Mouse (Mus musculus): ENCODE measurements at regions not wholly inside any gene's neighbourhood (a gene's known extent, or its start where the extent isn't known, plus 50 kb on each side); places are given as distances from the start of the nearest gene placed in this dataset.

DNA sequence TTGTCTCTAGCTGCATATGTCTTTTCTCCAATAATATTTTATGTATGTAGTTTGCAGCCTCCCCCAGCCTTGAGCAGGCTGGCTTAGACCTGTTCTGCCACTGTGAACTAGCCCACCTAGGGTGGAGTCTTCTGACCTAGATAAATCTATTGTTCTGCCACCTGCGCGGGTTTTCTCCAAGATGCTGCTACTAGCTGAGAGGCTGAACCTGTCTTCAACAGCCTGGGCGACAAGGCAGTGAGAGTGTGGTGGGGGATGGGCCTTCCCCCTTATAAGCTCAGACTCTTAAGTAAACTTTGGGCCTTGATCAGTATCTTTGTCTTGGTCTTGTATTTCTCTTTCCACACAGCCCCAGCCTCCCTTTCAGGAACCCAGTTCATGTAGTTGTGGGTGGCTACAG is 111.7 kb downstream of the Trim52 start:
- no peak overlapping the region for H3K9ac ChIP-seq (replicated peaks; ENCODE audit: low read length)
- ATAC-seq, result no peak
- 90% methylated on average over 3 of the region's 3 CpGs for WGBS

GRCm38 (mm10) chr14:106219293-106219797 is 113.3 kb downstream of the Trim52 start:
- no peak overlapping the region for H3K4me3 ChIP-seq (ENCODE audit: low read length)
- no peak for ATAC-seq

More for the DNA sequence above, 111.7 kb downstream of the Trim52 start:
- Histone ChIP-seq H3K9me3 (ENCODE audit: low read length) (no peaks in the 10 kb centered on the region), H3K36me3 (ENCODE audit: insufficient read depth, low read length) (no peaks in the 10 kb centered on the region), H3K4me1 (ENCODE audit: insufficient read depth, low read length) (no peaks in the 10 kb centered on the region), H3K27ac (no peak overlapping the region), H3K27me3 (ENCODE audit: insufficient read depth, low read length) (no peaks in the 10 kb centered on the region), H3K4me3 (ENCODE audit: low read length) (no peak overlapping the region), H3K4me2 (ENCODE audit: low read depth, low read length) (no peak overlapping the region)
- no peak for TF ChIP-seq CTCF (IDR thresholded peaks at IDR 0.05; ENCODE audit: low read depth)
- no peak for DNase-seq (ENCODE audit: low spot score)

GRCm38 (mm10) chr14:106225401-106225800 is 119.4 kb downstream of the Trim52 start:
- 69% methylated on average over 1 of the region's 1 CpGs for WGBS
- H3K4me3 ChIP-seq (ENCODE audit: low read length), result no peak overlapping the region
- no peak overlapping the region for H3K27ac ChIP-seq
- no peaks in the 10 kb centered on the region for H3K27me3 ChIP-seq (ENCODE audit: insufficient read depth, low read length)
- no peaks in the 10 kb centered on the region for H3K36me3 ChIP-seq (ENCODE audit: insufficient read depth, low read length)
- DNase-seq (ENCODE audit: low spot score) (no peak), ATAC-seq (no peak)
- H3K9me3 ChIP-seq (ENCODE audit: low read length), result no peaks in the 10 kb centered on the region
- no peaks in the 10 kb centered on the region for H3K4me1 ChIP-seq (ENCODE audit: insufficient read depth, low read length)
- no peak for TF ChIP-seq CTCF (IDR thresholded peaks at IDR 0.05; ENCODE audit: low read depth)
- no peak overlapping the region for H3K4me2 ChIP-seq (ENCODE audit: low read depth, low read length)
- H3K9ac ChIP-seq (replicated peaks; ENCODE audit: low read length), result no peak overlapping the region

More at GRCm38 (mm10) chr14:106219293-106219797, 113.3 kb downstream of the Trim52 start:
- Histone ChIP-seq H3K9ac (replicated peaks; ENCODE audit: low read length) (no peak overlapping the region), H3K9me3 (ENCODE audit: low read length) (no peaks in the 10 kb centered on the region), H3K27me3 (ENCODE audit: insufficient read depth, low read length) (no peaks in the 10 kb centered on the region), H3K27ac (no peak overlapping the region), H3K4me1 (ENCODE audit: insufficient read depth, low read length) (no peaks in the 10 kb centered on the region), H3K36me3 (ENCODE audit: insufficient read depth, low read length) (no peaks in the 10 kb centered on the region), H3K4me2 (ENCODE audit: low read depth, low read length) (no peak overlapping the region)
- WGBS, result 73% methylated on average over 5 of the region's 5 CpGs
- DNase-seq (ENCODE audit: low spot score), result no peak
- peak; percentile 13; the same call in 1 of the 2 replicates for TF ChIP-seq CTCF (IDR thresholded peaks at IDR 0.05; ENCODE audit: low read depth)

GRCm38 (mm10) chr14:106241721-106242405 is 135.9 kb downstream of the Trim52 start:
- Histone ChIP-seq H3K9ac (replicated peaks; ENCODE audit: low read length) (no peak overlapping the region), H3K4me3 (ENCODE audit: low read length) (no peak overlapping the region), H3K27me3 (ENCODE audit: insufficient read depth, low read length) (no peaks in the 10 kb centered on the region), H3K36me3 (ENCODE audit: insufficient read depth, low read length) (no peaks in the 10 kb centered on the region), H3K9me3 (ENCODE audit: low read length) (no peaks in the 10 kb centered on the region), H3K4me1 (ENCODE audit: insufficient read depth, low read length) (no peaks in the 10 kb centered on the region), H3K27ac (no peak overlapping the region), H3K4me2 (ENCODE audit: low read depth, low read length) (no peak overlapping the region)
- ATAC-seq (no peak), DNase-seq (ENCODE audit: low spot score) (no peak)
- TF ChIP-seq CTCF (IDR thresholded peaks at IDR 0.05; ENCODE audit: low read depth), result no peak
- 89% methylated on average over 5 of the region's 5 CpGs for WGBS

DNA sequence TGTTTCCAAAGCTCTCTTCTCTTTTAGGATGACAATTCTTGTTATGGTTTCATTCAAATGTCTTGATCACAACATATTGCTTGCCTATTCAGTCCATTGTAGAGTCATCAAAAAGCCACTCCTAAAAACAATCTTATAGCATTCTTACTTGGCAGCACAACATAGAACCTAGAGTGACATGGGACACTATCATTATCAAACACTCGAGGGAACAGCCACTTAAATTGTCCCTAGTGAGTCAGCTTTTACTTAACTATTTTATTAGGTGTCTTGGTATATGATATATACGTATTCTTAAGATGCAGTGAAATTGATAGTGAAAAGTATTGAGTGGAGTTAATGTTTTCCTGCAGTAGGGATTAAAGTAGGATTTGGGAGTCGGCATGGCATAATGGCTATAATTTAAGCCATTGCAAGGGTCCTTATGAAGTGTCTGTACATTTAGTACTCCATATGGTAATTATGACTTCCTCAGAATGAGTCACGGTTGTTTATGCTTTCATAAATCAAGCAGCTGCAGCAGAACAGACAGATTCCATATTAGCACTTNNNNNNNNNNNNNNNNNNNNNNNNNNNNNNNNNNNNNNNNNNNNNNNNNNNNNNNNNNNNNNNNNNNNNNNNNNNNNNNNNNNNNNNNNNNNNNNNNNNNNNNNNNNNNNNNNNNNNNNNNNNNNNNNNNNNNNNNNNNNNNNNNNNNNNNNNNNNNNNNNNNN is 153.6 kb downstream of the Trim52 start:
- Histone ChIP-seq H3K4me3 (ENCODE audit: low read length) (no peak overlapping the region), H3K27me3 (ENCODE audit: insufficient read depth, low read length) (no peaks in the 10 kb centered on the region), H3K9me3 (ENCODE audit: low read length) (no peaks in the 10 kb centered on the region), H3K4me2 (ENCODE audit: low read depth, low read length) (no peak overlapping the region), H3K27ac (no peak overlapping the region), H3K4me1 (ENCODE audit: insufficient read depth, low read length) (no peaks in the 10 kb centered on the region), H3K36me3 (ENCODE audit: insufficient read depth, low read length) (no peaks in the 10 kb centered on the region), H3K9ac (replicated peaks; ENCODE audit: low read length) (no peak overlapping the region)
- no peak for DNase-seq (ENCODE audit: low spot score)
- TF ChIP-seq CTCF (IDR thresholded peaks at IDR 0.05; ENCODE audit: low read depth), result no peak
- 64% methylated on average over 4 of the region's 4 CpGs for WGBS
- ATAC-seq, result no peak

- 93% methylated on average over 3 of the region's 3 CpGs for WGBS
- no peaks in the 10 kb centered on the region for H3K27me3 ChIP-seq (ENCODE audit: insufficient read depth, low read length)
- no peak overlapping the region for H3K4me3 ChIP-seq (ENCODE audit: low read length)
- ATAC-seq (no peak), DNase-seq (ENCODE audit: low spot score) (no peak)
- no peak overlapping the region for H3K27ac ChIP-seq
- H3K4me2 ChIP-seq (ENCODE audit: low read depth, low read length), result no peak overlapping the region
- no peaks in the 10 kb centered on the region for H3K9me3 ChIP-seq (ENCODE audit: low read length)
- H3K36me3 ChIP-seq (ENCODE audit: insufficient read depth, low read length), result no peaks in the 10 kb centered on the region
- H3K9ac ChIP-seq (replicated peaks; ENCODE audit: low read length), result no peak overlapping the region
- TF ChIP-seq CTCF (IDR thresholded peaks at IDR 0.05; ENCODE audit: low read depth), result no peak
- H3K4me1 ChIP-seq (ENCODE audit: insufficient read depth, low read length), result no peaks in the 10 kb centered on the region
Measured at GRCm38 (mm10) chr14:106265290-106265689, 159.3 kb downstream of the Trim52 start.

All from hindbrain, postnatal 0 days (tissue).